Mouse (Mus musculus) spleen, adult 12 weeks (tissue): ENCODE results near the gene Tulp2.
A peak's percentile ranks its signal among the peaks of the same experiment; 100 is the strongest.
"Not testable (repeated sequence)": the region's sequence is repeated elsewhere in the genome, so short reads cannot be mapped to it uniquely, and the experiment has no call there.

Source experiments
- DNase-seq: peaks from one replicate; pipeline ENCODE4 v3.0.0; 2022; ENCODE audit warnings: low spot score

Tulp2 gene

DNA sequence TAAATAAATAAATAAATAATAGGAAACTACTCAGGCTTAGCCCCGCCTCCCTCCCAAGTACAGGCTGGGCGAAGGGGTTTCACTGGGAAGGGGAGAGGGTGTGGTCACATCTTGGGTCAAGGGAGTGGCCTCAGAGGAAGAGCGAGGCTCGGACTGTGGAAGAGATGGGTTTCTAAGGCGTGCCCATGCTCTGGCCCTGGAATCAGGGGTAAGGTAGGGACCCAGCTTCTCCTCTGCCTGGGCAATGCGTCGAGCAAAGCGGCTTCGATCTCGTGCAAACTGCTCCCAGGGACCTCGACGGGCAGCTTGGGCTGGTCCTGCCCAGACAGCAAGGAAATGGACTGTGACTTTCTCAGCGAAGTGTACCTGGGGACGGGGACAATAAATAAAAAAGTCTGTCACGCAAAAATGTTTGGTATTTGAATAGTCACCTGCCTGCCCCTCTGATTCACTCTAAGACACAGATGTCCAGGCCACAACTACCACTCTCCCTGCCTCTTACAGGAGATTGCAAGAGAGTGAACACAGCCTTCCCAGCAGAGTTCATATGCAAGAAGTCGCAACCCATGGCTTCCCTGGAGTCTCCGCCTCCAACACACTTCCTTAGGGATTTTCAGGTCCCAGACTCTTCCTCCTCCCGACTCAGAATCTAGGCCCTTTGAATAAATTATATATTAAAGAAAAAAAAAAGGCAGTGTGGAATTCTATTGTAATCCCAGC is 41.4 kb downstream of the Tulp2 start:
- peak; percentile 41 for DNase-seq

DNA sequence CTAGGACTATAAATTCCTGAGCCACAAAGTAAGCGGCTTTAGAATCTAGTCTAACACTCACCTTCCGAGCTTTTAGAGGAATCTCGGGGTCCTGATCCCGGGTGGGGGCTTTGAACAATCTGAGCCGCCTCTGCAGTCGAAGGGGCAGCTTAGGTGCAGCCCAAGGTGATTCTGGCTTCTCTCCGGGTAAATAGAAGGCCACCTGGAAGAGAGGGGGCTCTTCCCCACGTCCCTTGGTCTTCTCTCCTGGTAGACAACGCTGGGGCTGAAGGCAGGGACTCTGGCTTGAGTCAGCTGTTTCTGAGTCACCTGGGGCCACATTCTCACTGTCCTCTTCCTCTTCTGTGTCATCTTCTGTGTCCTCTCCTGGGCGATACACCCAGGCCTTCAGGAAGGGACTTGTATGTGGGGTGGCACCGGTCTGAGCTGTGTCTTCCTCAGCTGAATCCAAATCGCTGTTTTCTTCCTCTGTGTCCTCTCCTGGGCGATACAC is 42.0 kb downstream of the Tulp2 start:
- no peak for DNase-seq

DNA sequence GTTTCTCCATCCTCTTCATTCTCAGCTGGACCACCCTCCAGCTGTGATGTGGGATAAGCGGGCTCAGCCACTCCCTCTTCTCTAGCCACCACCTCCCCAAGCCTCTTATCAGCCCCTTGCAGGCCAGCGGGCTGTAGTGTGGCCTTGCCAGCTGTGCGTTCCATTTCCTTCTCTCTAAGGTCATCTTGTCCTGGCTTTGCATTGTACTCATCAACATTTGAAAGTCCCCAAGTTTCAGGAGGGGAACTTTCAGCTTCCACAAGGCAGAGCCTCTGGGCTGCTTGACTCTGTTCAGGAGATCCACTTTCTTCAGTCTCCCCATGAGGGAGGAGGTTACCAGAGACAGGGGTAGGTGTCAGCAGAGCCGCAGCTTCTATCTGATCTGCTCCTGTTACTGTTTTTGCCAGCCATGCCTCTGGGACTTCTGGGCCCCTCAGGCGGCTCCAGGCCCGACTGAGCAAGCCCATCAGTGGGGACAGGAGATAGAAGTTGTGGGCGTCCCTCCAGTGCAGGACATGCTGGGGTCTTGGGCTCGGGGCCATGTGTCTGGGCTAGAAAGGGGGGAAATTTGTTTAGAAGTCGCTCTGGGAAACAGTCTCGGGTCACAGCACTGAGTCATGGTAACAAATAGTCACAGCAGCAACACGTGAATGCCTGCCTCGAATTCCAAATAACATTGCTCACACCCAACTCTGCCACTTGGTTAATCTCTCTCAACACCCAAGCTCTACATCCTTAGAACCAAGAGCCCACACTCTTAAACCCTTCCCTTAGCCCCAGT is 43.4 kb downstream of the Tulp2 start:
- DNase-seq, result peak; percentile 82

DNA sequence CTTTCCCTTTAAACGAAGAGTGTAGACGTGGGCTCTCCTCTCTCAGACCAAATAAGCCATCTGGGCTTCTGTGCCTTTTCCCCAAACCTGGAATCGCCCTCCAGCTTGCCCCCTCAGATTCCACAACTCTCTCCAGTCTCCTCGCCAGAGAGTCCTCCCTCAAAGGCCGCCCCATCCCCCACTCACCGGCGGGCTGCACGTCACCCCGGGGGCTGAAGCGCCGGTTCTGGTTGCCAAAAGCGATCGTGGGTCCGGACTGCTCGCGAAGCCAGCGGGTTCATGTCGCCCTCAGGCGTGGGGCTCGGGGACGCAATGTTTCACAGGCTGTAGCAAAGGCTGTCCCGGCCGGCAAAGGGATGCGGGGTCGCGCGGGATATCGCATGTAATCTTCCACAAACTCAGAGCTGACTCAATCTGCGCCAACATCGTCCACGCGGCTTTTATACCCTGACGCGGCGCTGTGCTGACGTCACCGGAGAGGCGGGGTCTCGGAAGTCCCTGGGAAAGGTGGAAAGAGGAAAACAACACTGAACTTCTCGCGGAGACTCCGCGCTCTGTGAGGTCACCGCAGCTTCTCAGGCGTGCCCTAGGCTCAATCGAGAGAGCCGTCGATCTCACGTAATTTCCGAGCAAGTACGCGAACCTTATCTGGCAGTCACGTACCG is 44.3 kb downstream of the Tulp2 start, which contains the start of the genes Ppp1r15a and Plekha4:
Ppp1r15a (minus strand) TSS at position 460 of the 665 bp plus-strand sequence.
Plekha4 (plus strand) TSS at position 522 of the 665 bp plus-strand sequence.
- peak; percentile 98 for DNase-seq

DNA sequence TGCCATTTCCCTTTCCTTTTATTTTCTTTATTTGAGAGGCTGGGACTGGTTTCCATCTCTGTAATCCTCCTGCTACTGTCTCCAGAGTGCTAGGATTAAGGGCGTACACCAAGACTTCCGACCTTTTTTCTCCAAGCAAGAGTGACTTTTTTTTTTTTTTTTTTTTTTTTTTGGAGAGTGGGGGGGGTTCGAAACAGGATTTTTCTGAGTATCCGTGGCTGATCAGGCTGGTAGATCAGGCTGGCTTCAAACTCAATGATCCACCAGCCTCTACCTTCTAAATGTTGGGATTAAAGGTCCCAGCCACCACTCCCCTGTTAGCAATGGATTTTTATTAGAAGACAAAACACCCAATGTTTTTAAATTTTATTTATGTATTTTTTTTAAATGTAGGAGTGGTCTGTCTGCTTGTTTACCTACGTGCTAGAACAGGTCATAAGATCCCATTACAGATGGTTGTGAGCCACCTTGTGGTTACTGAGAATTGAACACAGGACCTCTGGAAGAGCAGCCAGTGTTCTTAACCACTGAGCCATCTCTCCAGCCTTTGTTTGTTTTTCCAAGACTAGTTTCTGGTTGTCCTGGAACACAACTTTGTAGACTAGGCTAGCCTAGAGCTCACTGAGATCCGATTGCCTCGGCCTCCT is 44.9 kb downstream of the Tulp2 start:
- peak; percentile 43 for DNase-seq

DNA sequence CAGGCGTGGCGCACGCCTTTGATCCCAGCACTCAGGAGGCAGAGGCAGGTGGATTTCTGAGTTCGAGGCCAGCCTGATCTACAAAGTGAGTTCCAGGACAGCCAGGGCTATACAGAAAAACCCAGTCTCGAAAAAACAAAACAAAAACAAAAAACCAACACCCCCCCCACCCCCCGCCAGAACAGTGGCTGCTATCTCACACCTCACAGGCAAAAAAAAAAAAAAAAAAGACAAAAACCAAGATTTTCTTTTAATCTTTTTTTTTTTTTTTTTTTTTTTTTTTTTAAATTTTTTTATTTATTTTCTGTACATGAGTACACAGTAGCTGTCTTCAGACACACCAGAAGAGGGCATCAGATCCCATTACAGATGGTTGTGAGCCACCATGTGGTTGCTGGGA is 45.5 kb downstream of the Tulp2 start:
- not testable (repeated sequence) for DNase-seq

DNA sequence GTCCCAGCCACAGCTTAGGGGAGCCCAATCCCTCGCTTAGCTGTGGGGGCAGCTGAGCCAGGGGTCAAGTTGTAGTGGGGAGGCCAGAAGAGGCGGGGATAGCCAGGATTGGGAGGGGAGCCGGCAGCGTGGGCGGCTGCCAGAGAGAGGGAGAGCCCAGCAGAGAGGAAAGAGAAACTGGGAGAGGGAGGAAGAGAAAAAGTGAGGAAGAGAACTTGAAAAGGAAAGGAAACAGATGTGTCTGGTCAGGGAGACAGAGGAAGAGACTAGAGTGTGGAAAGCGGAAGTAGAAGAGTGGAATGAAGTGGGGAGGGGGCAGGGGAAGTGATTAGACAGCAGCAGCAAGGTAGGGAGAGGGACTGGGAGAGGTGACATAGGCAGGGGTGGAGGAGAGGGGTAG is 47.8 kb downstream of the Tulp2 start:
- no peak for DNase-seq

DNA sequence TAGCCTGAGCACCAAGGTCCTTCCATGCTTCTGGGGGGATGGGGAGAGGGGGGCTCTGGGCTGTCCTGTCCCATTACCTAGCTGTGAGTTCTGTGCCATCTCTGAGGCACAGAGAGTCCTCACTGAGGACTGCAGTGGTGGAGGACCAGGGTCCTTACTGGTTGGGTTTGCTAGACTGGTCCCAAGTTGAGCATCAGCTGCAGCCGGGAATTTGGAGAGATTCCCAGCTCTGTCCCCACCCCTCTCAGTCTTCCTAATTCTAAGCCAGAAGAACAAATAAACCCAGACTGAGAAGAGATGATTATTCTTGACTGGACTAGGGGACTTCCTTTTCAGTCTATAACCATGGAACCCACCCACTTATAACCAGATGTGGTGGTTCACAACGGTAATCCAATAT is 49.0 kb downstream of the Tulp2 start:
- no peak for DNase-seq

DNA sequence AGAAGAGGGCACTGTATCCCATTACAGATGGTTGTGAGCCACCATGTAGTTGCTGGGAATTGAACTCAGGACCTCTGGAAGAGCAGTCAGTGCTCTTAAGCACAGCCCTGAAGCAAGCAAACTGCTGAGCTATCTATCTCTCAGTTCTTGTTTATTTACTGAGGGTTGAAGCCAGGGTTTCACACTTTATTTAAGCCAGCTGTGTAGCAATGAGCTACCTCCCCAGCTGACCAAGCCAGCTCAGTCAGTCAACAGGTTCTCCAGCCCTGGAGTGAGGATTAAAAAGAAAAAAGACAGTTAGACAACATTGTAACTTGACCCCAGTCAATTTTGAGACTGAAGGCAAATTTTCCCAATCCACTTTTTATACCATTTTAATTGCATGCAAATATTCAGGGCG is 54.0 kb downstream of the Tulp2 start:
- no peak for DNase-seq

DNA sequence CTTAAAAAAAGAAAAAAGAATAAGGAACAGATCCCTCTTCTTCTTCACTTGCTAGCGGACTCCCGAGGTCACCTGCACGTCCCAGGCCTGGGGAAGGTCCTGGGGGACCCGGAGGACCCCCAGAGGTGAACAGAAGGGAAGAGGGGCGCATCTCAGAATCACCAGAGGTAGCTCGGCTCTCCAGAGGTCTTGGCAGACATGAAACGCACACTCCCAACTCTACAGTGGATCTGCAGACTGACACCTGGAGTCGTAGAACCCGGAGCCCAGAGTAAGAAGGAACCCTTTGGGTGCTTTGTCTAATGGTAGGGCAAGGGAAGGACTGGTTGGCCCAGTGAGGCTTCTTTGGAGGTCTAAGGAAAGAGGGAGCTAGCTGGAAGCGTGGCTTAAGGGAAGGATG is 55.9 kb downstream of the Tulp2 start:
- no peak for DNase-seq

DNA sequence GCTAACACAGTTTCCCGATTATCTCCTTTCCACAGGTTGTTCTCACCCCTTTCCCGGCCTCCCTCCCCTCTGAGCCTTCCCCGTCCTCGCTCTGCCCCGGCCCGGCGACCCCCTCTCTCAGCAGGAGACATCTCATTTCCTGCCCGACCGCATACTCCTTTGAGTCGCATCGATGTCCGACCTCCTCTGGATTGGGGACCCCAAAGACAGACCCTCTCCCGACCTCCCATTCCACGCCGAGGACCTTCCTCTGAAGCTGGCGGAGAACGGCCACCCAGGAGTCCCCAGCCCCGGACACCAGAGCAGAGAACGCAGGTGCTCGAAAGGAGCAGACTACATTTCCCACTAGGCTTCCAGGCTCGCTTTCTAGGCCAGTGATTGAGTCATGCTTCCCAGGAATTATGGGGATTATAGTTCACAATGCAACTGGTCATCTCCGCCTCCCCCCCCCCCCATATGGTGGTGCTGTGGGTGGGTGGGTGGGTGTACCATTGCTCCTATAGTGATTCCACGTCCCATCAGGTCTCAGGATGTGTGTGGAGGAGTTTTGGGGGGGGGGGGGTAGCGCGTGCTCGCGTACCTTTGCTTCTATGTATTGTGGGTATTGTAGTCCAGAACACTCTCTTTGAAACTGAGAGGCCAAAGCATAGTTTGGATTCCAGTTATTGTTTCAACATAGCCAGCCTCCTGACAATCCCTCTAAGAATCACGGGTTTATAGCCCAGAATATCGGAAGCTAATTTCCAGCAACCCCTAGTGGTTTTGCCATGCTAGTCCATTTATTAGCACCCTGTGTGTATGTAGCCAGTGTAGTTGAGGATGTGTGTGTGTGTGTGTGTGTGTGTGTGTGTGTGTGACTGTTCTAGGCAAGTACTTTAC is 56.7 kb downstream of the Tulp2 start:
- no peak for DNase-seq

DNA sequence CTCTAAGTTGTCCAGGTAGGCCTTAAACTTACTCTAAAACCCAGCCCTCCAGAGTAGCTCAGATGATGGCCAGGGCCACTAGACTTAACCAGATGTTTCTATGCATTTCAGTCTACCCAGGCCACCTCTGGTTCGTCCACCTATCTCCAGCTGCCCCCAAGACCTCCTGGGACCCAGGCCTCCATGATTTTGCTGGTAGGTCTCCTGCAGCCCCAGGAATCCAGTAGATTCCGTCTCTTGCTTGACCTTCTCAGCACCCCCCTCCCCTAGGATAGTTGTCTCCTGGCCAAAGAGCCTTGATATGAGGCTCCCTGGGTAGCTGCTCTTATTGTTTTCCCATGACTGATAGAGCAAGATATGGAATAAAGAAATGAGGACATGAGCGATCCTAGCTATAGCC is 57.4 kb downstream of the Tulp2 start:
- no peak for DNase-seq

DNA sequence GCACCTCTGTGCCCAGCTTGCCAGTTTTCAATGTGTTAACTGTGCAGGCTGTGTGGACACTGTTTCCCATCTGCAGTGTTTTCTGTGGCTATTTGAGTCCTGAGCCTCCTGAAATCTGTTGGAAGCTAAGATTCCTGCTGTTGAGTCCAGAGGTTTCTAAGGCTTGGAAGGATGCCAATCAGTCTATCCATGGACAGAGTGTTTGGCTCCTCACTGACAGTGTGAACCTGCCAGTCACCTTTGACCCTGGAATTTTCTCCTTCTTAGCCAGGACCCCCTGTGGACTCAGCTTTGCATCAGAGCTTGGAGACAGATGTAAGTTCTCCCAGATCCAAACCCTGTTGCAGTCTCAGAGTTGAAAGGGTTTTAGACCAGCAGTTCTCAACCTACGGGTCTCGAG is 58.5 kb downstream of the Tulp2 start:
- DNase-seq, result no peak

DNA sequence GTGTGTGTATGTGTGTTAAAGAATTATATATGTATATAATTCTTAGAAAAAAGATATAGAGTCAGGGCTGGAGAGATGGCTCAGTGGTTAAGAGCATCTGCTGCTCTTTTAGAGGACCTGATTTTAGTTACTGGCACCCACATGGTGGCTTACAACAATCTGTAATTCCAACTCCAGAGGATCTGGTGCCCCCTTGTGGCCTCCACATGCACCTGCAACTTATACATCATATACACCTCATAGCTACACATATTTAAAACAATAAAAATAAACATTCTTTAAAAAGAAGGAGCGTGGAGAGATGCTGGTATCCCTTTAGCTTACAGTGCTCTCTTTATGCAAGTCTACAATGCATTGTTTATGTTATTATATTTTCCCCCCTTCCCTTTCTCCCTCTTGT is 62.8 kb downstream of the Tulp2 start:
- no peak for DNase-seq

DNA sequence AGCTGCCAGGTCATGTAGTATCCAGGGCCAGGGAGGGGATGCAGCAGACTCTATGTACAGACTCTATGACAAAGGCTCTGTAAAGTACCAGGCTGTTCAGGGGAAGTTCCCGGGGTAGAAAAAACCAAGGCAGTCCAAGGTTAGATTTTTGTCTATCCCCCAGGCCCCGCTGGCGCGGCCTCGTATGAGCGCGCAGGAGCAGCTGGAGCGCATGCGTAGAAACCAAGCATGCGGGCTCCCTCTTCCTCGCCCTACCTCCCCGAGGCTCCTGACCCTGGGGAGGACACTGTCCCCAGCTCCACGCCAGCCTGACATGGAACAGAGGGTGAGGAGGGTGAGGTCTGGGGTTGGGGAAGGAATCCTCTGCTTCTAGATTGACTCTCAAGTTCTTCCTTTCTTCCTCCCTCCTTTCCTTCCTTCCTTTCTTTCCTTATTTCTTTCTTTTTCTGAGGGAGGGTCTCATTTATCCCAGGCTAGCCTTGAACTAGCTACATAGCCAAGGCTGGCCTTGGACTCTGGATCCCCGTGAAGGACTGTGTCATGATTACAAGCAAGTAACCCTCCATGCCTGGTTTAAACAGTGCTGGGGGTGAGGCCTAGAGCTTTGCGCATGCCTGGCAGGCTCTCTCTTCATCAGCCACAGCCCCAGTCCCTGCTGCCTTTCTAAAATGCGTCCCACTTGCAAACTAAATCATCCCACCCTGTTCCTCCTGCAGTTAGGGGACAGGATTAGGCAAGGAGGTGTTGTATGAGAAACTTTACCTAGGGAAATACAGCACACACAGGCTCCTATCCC is 68.2 kb downstream of the Tulp2 start:
- no peak for DNase-seq

DNA sequence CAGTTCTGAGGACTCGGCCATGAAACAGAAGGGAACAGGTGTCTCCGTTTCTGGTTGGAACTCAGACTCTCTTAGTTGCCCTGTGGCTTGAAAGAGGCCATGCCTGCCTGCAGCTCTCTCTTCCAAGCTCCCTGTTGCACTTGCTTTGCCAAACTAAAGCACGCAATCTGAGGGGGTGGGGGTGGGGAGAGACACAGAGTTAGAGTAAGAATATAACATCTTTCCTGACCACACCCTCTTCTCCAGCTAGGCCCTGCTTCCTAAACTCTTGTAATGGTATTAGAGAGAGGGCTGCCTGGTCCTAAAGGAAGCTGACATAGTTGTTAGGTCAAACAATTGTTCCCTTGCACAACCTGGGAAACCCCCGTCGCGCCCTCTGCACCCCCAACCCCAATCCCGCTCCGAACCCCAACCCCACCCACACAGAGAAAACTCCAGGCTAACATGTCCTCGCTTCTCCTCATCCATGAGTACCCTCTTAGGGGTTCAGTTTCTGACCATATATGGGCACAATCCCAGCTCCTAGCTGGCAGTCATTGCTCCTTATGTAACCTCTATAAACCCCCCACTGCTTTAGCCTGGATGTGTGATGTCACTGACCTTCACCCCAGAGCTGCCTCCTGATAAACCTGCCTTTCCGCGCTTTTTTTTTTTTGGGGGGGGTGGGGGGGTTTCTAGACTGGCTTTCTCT is 69.3 kb downstream of the Tulp2 start:
- no peak for DNase-seq

DNA sequence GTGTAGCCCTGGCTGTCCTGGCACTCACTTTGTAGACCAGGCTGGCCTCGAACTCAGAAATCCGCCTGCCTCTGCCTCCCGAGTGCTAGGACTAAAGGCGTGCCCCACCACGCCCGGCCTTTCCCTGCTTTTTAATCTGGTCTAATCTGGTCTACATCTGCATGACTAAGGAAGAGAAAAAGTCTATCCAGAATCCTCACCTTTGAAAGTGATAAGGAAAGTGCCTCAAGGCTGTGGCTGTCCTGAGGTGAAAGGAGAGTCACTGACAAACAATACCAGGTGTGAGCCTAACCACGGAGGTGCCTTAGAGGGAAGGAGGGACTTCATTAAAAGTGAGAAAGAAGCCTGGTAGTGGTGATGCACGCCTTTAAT is 69.8 kb downstream of the Tulp2 start:
- no peak for DNase-seq

DNA sequence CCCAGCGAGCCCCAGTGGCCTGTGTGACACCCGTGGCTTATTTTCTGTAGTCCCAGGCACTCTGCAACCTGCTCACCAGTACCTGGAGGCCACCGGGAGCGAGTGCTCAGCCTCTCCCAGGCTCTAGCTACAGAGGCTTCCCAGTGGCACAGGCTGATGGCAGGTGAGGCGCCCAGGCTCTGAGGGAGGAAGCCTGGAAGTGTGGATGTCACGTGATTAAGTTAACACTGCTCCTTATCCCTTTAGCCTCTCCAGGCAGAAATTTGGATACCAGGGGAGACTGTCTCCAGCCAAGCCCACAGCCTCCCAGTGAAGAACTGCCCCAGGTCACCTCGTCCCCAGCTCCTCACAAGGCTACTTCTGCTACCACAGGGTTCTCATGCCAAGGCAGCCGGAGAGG is 71.8 kb downstream of the Tulp2 start:
- no peak for DNase-seq

DNA sequence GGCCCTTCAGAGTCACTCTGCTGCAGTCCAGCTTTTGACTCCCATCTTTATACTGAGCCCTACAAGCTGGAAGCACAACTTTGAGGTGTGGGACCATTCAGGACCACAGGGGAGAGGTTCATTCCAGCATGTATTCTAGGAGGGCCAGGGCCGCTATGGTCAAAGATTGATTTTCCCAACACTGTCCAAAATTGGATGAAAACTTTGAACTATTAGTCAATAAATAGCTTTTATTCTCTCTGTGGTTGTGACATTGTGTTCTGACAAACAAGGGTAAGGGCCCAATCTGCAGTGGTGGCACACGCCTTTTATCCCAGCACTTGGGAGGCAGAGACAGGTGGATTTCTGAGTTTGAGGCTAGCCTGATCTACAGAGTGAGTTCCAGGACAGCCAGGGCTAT is 72.3 kb downstream of the Tulp2 start:
- DNase-seq, result no peak

DNA sequence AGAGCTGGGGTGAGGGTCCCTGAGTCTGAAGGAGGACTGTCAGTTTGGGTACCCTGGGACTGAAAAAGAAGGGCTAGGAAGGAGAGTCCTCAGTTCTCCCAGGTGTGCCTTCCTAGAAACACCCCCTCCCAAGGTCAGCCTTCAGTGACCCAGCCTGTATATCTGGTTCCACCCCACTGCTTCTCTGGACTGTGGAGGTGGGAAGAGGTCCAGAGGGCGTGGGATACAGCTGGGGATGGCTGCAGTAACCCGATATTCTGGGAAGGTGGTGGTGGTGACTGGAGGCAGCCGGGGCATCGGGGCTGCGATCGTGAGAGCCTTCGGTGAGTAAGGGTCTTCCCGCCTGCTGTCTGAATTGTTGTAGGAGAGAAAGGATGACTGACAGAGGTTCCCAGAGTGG is 73.1 kb downstream of the Tulp2 start, which contains the start of gene Hsd17b14:
Hsd17b14 (plus strand) TSS at position 150 of the 400 bp plus-strand sequence.
- DNase-seq, result no peak
